Mouse (Mus musculus): Measurements from ENCODE around the gene Il1r2. TPM values are rescaled to one million over a fixed set of nuclear protein-coding genes. Genes with fewer than 3 reads are reported as not detected.

Il1r2 gene
- total RNA-seq, 4 experiments from 2014 or later: 0.31 TPM; not detected in 3

- DNase-seq (ENCODE audit: low spot score in 2 of 2): no peak
Observed at GRCm38 (mm10) chr1:40129321-40129720, 55.4 kb downstream of the Il1r2 start.

- no peak for DNase-seq (ENCODE audit: low spot score in 2 of 2)
Observed at GRCm38 (mm10) chr1:40131631-40132030, 57.8 kb downstream of the Il1r2 start.

GRCm38 (mm10) chr1:40132721-40133120 is 58.8 kb downstream of the Il1r2 start:
- no peak for DNase-seq (ENCODE audit: low spot score in 2 of 2)

- no peak for DNase-seq (ENCODE audit: low spot score in 2 of 2)
Observed at GRCm38 (mm10) chr1:40133567-40133966, 59.7 kb downstream of the Il1r2 start.

GRCm38 (mm10) chr1:40139798-40140532 is 66.1 kb downstream of the Il1r2 start:
- peak; percentile 58 to 79 for DNase-seq (ENCODE audit: low spot score in 2 of 2)

- no peak for DNase-seq (ENCODE audit: low spot score in 2 of 2)
Observed at GRCm38 (mm10) chr1:40156096-40156495, 82.2 kb downstream of the Il1r2 start.

- no peak for DNase-seq (ENCODE audit: low spot score in 2 of 2)
Observed at GRCm38 (mm10) chr1:40163329-40163917, 89.5 kb downstream of the Il1r2 start.

GRCm38 (mm10) chr1:40164331-40164730 is 90.5 kb downstream of the Il1r2 start:
- DNase-seq (ENCODE audit: low spot score in 2 of 2): no peak

- DNase-seq (ENCODE audit: low spot score in 2 of 2): no peak
Observed at GRCm38 (mm10) chr1:40167585-40167984, 93.7 kb downstream of the Il1r2 start.

- peak; percentile 22 to 49 for DNase-seq (ENCODE audit: low spot score in 2 of 2)
Observed at GRCm38 (mm10) chr1:40171878-40172277, 98.0 kb downstream of the Il1r2 start.

- no peak for DNase-seq (ENCODE audit: low spot score in 2 of 2)
Observed at GRCm38 (mm10) chr1:40174146-40174545, 100.3 kb downstream of the Il1r2 start.

Other genes with a start within 250 kb of the Il1r2 start
- 100 to 1,000 TPM; 127 to 159 (median 152) TPM for gene Map4k4, start 173.2 kb upstream of the Il1r2 start, total RNA-seq (2022)
- gene Il1r1, start 151.0 kb downstream of the Il1r2 start, total RNA-seq (2022): 1 to 10 TPM; 5.8 to 9.7 (median 8.1) TPM